Mouse (Mus musculus) heart, adult 18-20 months (tissue): ENCODE measurements around the gene Fgfr2. TPM values are rescaled to one million over a fixed set of nuclear protein-coding genes. Genes with fewer than 3 reads are reported as not detected.

Experiments
- DNase-seq, 2 experiments: peaks; one replicate each; pipeline ENCODE4 v3.0.0; 2021 to 2022; ENCODE audit warnings: mixed read lengths in 1 of 2
- total RNA-seq, 2 experiments: library from RNA; stranded (reverse); gene quantifications; 2 replicates each; pipeline ENCODE4 v1.2.3; 2021

Fgfr2 gene
- total RNA-seq, 2 experiments from 2014 or later = 1.3 to 2.6 TPM

DNA sequence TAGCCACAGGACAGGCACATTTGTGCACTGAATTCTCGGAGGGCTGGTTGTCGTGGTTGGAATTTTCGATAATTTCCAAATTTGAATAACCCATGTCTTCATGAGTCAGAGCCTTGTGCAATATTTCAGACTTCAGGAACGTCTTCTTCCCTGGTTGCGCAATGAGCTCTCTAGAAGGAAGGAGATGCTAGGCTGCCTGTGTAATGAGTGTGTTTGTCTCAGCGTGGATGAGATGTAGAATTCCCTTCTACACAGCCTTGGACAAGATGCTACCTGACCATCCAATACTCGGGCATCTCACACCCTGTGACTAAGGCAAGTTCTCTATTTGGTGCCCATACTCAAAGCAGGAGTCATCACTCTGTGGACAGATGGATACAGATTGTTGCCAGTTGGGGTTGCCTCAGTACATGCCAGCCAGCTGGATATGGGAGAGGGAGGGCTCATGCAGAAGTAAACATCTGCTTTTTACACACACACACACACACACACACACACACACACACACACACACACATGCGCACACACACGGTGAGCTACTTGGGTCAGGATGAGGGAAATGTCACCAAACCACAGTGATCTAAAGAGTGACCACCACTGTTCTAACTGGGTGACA lies 2179.8 kb downstream of the Fgfr2 start:
- peak; percentile 62 to 79 for DNase-seq

DNA sequence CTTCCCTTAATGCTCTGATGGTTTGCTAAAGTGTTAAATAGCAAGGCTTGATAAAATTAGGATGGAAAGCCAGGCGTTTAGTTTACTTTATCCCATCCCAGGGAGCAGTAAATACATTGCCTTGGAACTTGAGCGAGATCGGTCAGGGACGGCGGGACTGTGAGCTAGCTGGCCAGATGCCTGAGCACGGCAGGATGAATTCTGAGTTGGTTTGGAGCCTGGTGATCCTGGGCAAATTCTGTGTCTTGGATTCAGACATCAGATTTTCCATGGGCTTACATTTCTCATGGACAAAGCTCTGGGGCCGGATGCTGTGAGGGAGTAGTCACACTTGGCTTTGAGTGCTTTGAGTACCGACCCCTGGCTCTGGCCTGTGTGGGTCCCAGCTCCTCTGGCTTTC lies 2182.4 kb downstream of the Fgfr2 start:
- no peak for DNase-seq

DNA sequence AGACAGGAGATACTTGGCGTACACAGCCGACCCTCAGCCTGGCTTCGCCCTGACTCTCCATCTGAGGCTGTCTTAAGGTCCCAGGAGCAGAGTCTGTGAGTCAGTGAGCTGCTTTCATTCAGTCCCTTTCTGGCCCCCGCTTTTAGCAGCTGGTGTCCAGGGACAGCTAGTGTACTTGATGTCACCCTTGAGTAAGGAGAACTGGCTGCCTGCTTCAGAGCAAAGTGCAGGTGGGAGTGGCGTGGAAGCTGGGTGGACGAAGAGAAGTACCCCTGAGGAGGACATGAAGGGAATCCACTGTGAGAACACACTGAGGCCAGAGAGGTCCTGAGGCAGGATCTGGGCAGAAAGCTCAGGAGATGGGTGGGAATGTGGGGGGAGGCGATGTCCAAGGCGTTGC lies 2184.3 kb downstream of the Fgfr2 start:
- no peak for DNase-seq

DNA sequence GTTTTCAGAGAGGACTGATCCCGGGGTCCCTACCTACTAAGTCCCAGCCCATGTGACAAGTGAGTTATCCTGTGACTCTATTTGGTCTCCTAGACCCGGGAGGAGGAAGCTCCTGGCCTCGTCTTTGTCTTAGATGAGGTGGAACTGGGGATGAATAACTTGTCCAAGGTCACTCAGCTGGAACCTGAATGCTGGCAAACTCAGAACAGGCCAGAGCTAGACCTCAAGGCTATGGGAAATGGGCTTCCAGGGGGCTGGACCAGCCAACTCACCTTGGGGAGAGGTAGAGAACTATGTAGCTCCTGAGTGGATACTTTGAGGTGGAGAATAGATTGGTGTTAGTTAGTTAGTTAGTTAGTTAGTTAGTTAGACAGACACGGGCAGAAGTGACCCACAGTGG lies 2185.1 kb downstream of the Fgfr2 start:
- no peak for DNase-seq

DNA sequence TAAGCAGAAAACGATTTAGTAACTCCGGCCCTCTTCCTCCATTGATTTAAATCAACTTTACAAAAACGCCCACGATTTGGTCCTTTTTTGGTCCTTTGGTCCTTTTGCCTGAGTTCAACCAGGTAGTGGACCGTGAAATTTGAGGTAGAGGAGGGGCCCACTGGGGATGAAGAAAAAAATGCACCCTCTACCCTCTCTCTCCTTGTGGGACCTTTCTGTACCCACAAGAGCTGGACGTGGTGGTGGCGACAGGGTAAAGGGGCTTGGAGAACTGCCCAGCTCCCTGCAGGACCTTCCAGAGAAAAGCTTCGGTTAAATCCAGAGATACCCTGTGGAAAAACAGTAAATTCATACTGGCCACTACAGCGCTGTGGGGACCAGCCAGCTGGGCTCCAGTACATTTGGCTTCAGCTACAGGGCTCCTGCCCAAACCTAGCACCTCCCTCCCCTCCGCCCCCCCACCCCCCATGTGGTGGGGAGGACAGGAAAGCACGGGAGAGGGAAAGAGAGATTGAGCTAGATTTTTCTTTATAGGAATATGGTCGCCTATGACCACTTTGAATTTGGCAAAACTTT lies 2185.8 kb downstream of the Fgfr2 start:
- peak; percentile 55 to 60 for DNase-seq

DNA sequence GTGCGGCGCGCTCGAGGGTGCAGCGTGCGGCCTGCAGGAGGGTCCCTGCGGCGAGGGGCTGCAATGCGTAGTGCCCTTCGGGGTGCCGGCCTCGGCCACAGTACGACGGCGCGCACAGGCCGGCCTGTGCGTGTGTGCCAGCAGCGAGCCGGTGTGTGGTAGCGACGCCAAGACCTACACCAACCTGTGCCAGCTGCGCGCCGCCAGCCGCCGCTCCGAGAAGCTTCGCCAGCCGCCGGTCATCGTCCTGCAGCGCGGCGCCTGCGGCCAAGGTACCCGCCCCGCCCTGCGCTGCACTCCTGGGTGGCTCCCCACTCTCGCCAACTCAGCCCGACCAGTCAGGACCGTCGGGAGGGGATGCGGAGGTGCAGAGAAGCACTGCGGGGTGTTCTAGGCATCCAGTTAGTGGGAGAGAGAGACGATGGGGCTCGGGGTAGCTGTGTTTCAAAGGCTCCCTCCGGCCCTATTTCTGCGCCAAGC lies 2186.6 kb downstream of the Fgfr2 start:
- peak; percentile 71 to 72 for DNase-seq

DNA sequence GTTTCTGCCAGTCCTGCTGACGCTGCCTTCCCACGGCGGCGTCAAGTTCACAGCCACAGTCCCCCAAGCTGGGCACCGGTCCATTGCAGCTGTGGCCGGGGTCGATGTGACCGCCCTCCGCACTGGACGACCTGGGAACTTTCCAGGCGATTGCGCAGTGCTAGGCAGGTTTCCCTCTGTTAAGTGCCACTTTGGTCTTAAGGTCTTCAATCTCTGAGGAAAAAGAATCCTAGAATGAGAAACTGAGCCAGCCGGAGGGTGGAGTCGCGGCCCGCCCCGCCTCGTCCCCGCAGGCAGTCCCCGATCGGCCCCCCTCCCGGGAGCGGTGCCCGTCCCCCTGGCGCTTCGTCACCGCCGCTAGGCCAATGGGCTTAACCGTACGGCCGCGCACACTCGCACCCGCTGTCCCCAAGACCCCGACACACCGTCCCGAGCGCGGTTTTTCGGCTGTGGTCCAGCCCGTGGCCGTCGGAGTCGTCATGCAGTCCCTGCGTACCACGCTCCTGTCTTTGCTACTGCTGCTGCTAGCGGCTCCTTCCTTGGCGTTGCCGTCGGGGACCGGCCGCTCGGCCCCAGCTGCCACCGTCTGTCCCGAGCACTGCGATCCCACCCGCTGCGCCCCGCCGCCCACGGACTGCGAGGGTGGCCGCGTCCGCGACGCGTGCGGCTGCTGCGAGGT lies 2187.2 kb downstream of the Fgfr2 start, which contains the start of gene Htra1:
Gene Htra1 (plus strand): TSS at position 319 of the 679 bp plus-strand sequence.
- DNase-seq = peak; percentile 89 to 91

DNA sequence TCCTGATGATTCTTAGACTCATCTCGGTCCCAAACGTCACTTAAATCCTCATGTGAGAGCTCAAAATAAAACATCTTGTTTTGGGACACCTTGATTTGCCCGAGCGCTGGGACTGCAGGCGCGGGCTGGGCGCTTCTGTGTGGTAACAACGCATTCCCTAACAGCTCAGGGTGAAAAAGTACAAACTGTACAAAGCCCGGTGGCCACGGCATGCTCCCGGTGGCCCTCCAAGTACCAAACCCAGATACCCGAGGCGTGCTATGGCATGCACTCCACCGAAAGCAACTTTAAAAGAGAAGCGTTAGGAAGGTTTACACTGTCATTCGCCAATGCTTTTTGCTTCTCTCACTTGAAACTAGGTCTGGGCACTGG lies 2187.7 kb downstream of the Fgfr2 start:
- no peak for DNase-seq

DNA sequence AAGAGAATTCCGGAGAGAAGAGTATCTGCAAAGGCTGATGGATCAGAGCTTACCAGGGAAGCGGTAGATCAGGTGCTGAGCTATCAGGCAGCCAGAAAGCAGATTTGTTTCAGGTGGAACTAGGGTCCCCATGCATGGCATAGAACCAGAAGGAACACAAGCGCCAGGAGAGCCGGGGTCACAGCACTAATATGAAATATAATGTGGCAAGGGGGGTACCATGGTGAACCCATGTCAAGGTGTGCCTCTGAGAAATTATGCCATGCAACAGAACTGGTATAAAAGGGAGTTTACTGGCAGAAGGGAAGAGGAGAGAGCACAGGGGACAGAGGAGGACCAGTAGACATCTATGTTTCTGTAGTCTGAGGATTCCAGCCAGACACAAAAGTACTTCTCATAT lies 2188.5 kb downstream of the Fgfr2 start:
- no peak for DNase-seq

DNA sequence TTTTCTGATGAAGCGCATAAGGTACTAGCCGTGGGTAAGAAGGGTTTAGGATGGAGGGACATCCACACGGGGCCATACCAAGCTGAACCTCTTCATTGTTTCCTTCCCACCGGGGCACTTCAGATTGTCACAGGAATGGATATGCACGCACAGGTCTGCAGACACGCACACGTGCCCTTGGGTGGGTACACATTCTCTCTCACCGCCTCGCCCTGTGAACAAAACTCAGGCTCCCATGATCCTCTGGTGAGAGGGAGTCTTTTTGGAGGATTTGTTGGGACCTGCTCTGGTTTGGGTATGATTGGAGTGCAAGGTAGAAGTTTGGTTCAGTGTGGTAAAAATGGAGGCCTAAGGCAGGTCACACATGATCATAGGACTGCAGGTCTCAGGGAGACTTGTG lies 2190.2 kb downstream of the Fgfr2 start:
- DNase-seq = no peak

DNA sequence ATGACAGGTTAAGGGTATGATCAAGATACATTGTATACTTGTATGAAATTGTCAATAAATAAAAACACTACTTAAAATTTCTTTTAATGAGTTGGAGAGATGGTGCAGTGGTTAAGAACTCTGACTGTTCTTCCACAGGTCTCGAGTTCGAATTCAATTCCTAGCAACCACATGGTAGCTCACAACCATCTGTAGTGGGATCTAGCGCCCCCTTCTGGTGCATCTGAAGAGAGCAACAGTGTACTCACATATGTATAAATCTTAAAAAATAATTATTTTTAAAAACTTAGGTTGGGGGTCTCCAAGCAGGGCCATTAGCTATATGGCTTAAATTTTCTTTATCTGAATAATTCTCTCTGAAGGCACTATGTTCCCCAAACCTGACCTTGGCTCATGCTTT lies 2192.7 kb downstream of the Fgfr2 start:
- DNase-seq = no peak

DNA sequence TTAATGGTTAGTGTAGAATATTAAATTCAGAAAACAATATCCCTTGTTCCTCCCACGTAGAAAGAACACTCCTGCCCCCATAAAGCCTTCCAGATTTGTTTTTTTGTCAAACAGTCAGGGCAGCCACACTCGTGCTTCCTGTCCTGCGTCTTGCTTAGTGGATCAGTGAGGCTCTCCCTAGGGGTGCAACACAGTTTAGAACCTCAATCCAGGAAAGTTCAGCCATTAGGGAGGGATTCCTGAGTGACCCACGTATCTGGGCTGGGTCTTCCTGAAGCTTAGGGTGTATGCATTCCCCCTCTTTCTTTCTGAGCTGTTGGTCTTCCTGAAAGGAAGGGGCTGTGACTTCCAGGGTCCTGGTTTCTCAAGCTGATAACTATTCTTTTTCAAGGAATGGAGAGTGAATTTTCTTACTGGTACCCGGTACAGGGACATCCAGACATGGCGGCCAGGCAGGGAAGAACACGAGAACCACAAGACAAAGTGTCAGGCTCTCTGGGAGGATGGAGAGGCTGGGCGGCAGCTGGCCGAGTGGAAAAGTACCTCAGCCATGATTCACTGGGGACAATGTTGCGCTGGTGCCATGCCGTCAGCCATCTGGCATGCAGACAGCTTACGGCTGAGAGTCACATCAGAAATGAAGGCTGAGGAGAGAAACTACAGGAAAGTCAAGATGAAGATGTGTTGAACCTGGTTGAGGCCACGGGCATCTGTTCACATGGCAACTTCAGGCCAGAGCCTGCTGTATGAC lies 2200.0 kb downstream of the Fgfr2 start:
- peak; percentile 50 to 51 for DNase-seq

DNA sequence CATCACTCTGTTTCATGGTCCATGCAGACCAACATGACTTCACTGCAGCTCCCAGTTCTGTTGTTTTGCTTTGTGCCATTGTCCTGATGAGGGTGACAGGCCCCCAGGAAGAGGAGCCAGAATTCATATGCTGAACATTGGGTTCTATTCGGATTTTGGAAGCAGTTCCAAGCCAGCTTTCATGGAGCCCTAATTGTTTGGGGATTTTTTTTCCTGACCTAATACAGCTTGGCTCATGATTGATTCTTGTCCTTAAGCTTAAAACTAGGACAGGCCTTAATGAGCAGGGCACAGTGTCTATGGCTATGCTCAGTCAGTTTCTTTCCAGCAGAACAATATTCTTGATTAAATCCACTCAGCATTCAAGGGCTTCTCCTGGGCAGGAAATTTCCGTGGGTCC lies 2204.9 kb downstream of the Fgfr2 start:
- no peak for DNase-seq

DNA sequence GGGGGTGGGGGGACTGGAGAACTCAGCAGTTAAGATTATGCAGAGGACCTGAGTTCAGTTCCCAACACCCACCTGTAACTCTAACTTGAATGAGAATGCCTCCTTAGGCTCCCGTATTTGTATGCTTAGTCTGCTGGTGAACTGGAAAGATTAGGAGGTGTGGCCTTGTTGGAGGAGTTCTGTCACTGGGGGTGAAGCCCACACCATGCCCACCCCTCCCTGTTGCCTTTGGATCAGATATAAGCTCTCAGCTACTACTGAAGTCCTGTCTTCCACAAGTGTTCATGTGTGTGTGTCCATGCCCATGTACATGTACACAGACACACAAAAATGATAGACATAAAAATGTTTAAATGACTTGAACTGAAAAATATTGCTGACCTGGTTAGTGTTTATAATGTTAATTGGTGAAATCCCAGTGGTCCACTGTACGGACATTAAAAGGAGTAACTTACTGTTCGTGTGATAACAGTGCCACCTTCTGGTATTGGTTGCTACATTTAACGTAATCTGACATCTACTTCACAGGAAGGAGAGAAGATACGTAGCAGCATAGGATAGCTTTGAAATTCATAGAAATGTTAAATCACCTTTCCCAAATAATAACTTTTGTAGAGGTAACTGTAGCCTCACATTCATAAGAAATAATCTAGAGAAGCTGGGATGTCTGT lies 2208.3 kb downstream of the Fgfr2 start:
- DNase-seq = peak; percentile 43 to 67

DNA sequence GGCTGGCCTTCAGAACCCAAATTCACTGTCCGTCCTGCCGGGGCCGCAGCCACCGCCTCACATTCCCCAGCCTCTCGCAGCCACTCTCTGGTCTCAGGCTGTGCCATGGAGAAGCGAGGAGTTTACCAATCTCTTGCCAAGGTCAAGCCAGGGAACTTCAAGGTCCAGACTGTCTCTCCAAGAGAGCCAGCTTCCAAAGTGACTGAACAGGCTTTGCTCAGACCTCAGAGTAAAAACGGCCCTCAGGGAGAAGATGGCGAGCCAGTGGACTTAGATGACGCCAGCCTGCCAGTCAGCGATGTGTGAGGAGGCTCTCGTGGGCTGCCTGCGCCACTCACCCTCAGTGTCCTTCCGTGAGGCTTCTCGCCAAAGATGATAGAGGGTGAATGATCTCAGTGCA lies 2212.3 kb downstream of the Fgfr2 start:
- DNase-seq = no peak

DNA sequence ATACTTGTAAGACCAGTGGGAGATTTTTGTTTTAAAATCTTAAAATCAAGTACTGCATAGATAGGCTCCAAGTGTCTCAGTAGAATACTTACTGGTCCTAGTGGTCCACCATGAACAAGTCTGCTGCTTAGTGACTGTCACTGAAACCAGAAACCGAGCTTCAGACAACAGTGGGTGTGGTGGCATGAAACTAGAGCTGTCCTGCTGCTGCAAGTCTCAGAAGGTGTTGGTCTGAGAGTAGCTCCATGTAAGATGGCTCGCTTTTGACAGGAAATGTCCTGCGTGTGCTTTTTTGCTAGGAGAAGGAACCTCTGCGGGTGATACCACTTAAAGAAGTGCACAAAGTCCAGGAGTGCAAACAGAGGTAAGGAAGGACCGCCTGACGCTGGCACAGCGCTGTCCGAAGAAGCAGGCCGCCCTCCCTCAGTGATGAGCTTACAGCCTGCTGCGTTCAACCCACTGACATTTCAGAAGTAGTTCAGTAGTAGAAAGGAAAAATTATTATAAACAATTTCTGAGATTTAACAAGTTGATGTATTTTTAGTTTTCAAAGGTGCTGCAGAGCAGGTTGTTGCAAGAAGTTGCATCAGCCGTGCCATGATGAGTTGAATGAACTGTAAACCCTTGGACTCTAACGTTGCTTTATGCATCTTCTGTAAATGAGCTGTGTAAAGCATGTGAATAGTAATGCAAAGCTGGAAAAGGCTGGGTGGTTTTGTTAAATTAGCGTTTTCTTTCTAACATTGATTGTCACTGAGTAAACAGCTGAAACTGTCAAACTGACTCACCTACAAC lies 2218.4 kb downstream of the Fgfr2 start:
- DNase-seq = no peak

DNA sequence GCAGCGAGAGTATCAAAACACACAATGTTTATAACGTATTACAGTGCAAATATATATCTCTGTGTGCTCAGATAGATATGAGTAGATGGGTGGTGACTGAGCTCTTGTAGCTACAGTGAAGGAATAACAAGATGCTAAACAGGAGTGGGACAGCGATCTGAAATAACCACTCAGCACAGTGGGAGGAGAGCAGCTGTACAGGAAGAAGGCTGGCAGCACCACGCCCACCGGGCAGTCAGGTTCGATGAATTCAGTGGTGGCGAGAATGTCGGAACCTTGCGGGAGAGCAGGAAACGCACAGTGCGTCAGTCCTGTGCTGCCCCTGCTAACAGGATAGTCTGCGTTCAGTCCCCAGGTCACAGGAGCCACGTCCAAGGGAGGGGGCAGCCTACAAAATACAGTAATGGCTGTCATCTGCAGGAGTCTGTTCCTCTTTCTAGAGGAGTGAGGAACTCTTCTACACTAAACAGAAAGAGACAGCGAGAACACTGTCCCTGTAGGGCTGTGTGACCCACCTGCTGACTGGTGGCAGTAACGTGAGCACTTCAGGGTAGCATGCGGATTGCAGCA lies 2219.6 kb downstream of the Fgfr2 start:
- peak in 1 of 2 experiments; percentile 40 for DNase-seq

DNA sequence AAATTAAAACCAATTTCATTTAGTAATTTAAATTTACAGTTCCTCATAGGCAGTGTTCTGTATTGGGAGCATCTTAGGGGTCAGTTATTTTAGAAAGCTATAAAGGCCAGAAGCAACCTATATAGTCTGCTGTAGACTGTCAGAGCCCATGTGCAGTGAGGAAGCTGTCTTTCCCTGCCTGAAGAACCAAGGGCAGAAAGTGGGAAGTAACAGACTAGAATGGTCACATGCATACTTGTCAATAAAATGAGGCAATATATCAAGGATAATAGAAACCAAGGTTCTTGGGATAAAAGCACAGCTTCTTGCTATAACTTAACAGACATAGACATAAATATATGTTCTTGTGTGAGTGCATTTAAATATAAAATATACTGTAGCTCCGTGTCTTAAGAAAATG lies 2220.2 kb downstream of the Fgfr2 start:
- no peak for DNase-seq

DNA sequence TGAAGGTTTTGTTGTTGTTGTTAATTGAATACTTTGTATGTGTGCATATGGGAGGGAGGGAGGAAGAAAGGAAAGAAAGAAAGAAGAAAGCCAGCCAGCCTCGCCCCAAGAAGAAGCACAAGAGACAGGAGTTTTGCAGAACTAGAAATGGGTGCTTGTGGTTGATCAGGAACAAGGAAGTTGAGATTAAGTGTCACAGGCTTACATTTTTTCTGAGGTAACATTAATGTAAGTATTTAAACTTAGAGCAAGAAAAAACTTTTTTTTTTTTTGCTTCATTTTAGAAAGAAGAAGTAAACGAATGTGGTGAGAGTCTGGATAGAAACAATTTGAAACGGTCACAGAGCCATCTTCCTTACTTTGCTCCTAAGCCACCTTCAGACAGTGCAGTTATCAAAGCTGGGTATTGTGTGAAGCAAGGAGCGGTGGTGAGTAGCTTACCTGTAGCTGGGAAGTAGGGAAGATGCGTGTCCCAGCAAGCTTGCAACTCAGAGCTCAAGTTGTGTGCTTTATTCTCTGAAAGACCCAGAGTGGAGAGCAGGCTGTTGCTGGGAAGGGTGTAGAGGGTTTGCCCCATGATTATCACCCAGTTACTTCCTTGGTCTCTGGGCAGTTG lies 2222.8 kb downstream of the Fgfr2 start:
- DNase-seq = no peak

DNA sequence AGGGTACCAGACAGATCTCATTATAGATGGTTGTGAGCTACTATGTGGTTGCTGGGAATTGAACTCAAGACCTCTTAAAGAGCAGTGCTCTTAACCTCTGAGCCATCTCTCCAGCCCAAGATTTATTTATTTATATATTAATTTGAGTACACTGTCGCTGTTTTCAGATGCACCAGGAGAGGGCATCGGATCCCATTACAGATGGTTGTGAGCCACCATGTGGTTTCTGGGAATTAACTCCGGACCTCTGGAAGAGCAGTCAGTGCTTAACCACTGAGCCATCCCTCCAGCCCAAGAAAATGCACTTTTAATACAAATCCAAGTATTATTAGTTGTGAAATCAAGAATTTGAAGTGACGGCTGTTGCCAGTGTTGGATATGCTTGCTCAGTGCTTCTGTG lies 2224.8 kb downstream of the Fgfr2 start:
- no peak for DNase-seq

DNA sequence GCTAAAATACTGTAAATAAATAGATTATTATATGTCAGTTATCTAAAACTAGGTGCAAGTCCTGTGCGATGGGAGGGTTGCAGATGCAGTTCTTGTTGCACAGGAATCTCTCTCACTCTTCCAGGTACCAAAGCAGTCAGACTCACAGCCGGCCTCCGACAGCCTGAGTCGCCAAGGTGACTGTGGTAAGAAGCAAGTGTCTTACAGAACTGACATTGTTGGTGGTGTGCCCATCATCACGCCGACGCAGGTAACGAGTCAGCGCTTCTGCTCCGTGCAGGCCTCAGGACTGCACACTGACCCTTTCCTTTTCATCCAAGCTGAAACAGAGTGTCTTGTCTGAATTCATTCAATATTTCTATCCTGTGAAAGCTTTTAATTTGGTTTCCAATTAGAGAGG lies 2225.9 kb downstream of the Fgfr2 start:
- DNase-seq = no peak
